Mouse (Mus musculus): ENCODE data around the gene Pofut1. TPM values are rescaled to one million over a fixed set of nuclear protein-coding genes. Genes with fewer than 3 reads are reported as not detected.

Pofut1 gene
- polyA plus RNA-seq, 1 experiment from 2014 or later = 3.3 TPM

- Histone ChIP-seq H3K27ac (peak overlapping the region; percentile 99), H3K36me3 (peaks cover 58% of the 10 kb centered on the region), H3K4me1 (replicated peaks) (peaks cover 63% of the 10 kb centered on the region), H3K9ac (peak overlapping the region; percentile 99), H3K4me3 (replicated peaks) (peak overlapping the region; percentile 97), H3K9me3 (replicated peaks) (no peaks in the 10 kb centered on the region), H3K27me3 (no peaks in the 10 kb centered on the region), H3K4me2 (peak overlapping the region; percentile 86)
- ATAC-seq (ENCODE audit: low read depth) = no peak
- WGBS (ENCODE audit: insufficient replicate concordance) = 48% methylated on average over 2 of the region's 2 CpGs
- no peak for DNase-seq
These were observed 2.9 kb upstream of the Pofut1 start for GRCm38 (mm10) chr2:153238406-153238805.

GRCm38 (mm10) chr2:153239021-153239859 lies 2.1 kb upstream of the Pofut1 start:
- Histone ChIP-seq H3K36me3 (peaks cover 54% of the 10 kb centered on the region), H3K9me3 (replicated peaks) (no peaks in the 10 kb centered on the region), H3K4me2 (peak overlapping the region; percentile 86), H3K4me1 (replicated peaks) (peaks cover 67% of the 10 kb centered on the region), H3K27ac (peak overlapping the region; percentile 99), H3K9ac (peak overlapping the region; percentile 99), H3K4me3 (replicated peaks) (peak overlapping the region; percentile 97), H3K27me3 (no peaks in the 10 kb centered on the region)
- 44% methylated on average over 7 of the region's 7 CpGs for WGBS (ENCODE audit: insufficient replicate concordance)
- DNase-seq = no peak
- ATAC-seq (ENCODE audit: low read depth) = no peak

GRCm38 (mm10) chr2:153239860-153240480 lies 1.4 kb upstream of the Pofut1 start:
- H3K27me3 ChIP-seq = no peaks in the 10 kb centered on the region

GRCm38 (mm10) chr2:153240701-153241235 lies 565 bp upstream of the Pofut1 start:
- H3K9ac ChIP-seq = peak overlapping the region; percentile 99
- H3K4me2 ChIP-seq = peak overlapping the region; percentile 86
- whole genome bisulfite sequencing (ENCODE audit: insufficient replicate concordance) = 0% methylated on average over 32 of the region's 33 CpGs
- H3K4me1 ChIP-seq (replicated peaks) = peaks cover 65% of the 10 kb centered on the region
- DNase-seq = peak; percentile 85
- ATAC-seq (ENCODE audit: low read depth) = peak; percentile 77
- H3K4me3 ChIP-seq (replicated peaks) = peak overlapping the region; percentile 97
- peak overlapping the region; percentile 99 for H3K27ac ChIP-seq
- no peaks in the 10 kb centered on the region for H3K27me3 ChIP-seq
- peaks cover 52% of the 10 kb centered on the region for H3K36me3 ChIP-seq
- H3K9me3 ChIP-seq (replicated peaks) = no peaks in the 10 kb centered on the region

More at GRCm38 (mm10) chr2:153239860-153240480, 1.4 kb upstream of the Pofut1 start:
- Histone ChIP-seq H3K36me3 (peaks cover 52% of the 10 kb centered on the region), H3K4me2 (peak overlapping the region; percentile 86), H3K27ac (peak overlapping the region; percentile 99), H3K4me1 (replicated peaks) (peaks cover 67% of the 10 kb centered on the region), H3K9ac (peak overlapping the region; percentile 99), H3K9me3 (replicated peaks) (no peaks in the 10 kb centered on the region), H3K4me3 (replicated peaks) (peak overlapping the region; percentile 97)
- DNase-seq (no peak), ATAC-seq (ENCODE audit: low read depth) (no peak)
- 8% methylated on average over 22 of the region's 22 CpGs for WGBS (ENCODE audit: insufficient replicate concordance)

- Histone ChIP-seq H3K27ac (peak overlapping the region; percentile 99), H3K4me1 (replicated peaks) (peaks cover 52% of the 10 kb centered on the region)
These were observed 823 bp downstream of the Pofut1 start for GRCm38 (mm10) chr2:153242156-153242555.

GRCm38 (mm10) chr2:153249751-153250150 lies 8.4 kb downstream of the Pofut1 start:
- no peak overlapping the region for H3K27ac ChIP-seq
- 78% methylated on average over 5 of the region's 5 CpGs for WGBS (ENCODE audit: insufficient replicate concordance)
- ATAC-seq (ENCODE audit: low read depth) = no peak

More at GRCm38 (mm10) chr2:153242156-153242555, 823 bp downstream of the Pofut1 start:
- Histone ChIP-seq H3K27me3 (no peaks in the 10 kb centered on the region), H3K4me2 (peak overlapping the region; percentile 86), H3K9me3 (replicated peaks) (no peaks in the 10 kb centered on the region), H3K36me3 (peaks cover 50% of the 10 kb centered on the region), H3K4me3 (replicated peaks) (peak overlapping the region; percentile 97), H3K9ac (peak overlapping the region; percentile 99)
- no peak for ATAC-seq (ENCODE audit: low read depth)
- WGBS (ENCODE audit: insufficient replicate concordance) = 57% methylated on average over 6 of the region's 6 CpGs
- DNase-seq = no peak

GRCm38 (mm10) chr2:153256604-153257003 lies 15.3 kb downstream of the Pofut1 start:
- Histone ChIP-seq H3K9me3 (replicated peaks) (no peaks in the 10 kb centered on the region), H3K4me1 (replicated peaks) (peaks cover 41% of the 10 kb centered on the region), H3K27me3 (no peaks in the 10 kb centered on the region), H3K36me3 (peaks cover 40% of the 10 kb centered on the region), H3K4me3 (replicated peaks) (no peak overlapping the region), H3K27ac (no peak overlapping the region), H3K9ac (no peak overlapping the region), H3K4me2 (no peak overlapping the region)
- WGBS (ENCODE audit: insufficient replicate concordance) = 94% methylated on average over 2 of the region's 2 CpGs
- no peak for ATAC-seq (ENCODE audit: low read depth)
- no peak for DNase-seq

More at GRCm38 (mm10) chr2:153249751-153250150, 8.4 kb downstream of the Pofut1 start:
- Histone ChIP-seq H3K4me2 (no peak overlapping the region), H3K4me1 (replicated peaks) (peaks cover 6% of the 10 kb centered on the region; the same call in 1 of the 2 replicates), H3K9me3 (replicated peaks) (no peaks in the 10 kb centered on the region), H3K36me3 (peaks cover 77% of the 10 kb centered on the region), H3K9ac (no peak overlapping the region), H3K4me3 (replicated peaks) (no peak overlapping the region), H3K27me3 (no peaks in the 10 kb centered on the region)
- no peak for DNase-seq

GRCm38 (mm10) chr2:153259030-153259863 lies 17.9 kb downstream of the Pofut1 start:
- H3K4me1 ChIP-seq (replicated peaks) = peaks cover 50% of the 10 kb centered on the region
- no peaks in the 10 kb centered on the region for H3K9me3 ChIP-seq (replicated peaks)
- DNase-seq (no peak), ATAC-seq (ENCODE audit: low read depth) (no peak)
- H3K9ac ChIP-seq = peak overlapping the region; percentile 50
- peak overlapping the region; percentile 87 for H3K27ac ChIP-seq
- 0 out of 2 replicates have a peak overlapping the region, but pooled peaks have one; percentile 1 for H3K4me3 ChIP-seq (replicated peaks)
- H3K4me2 ChIP-seq = peak overlapping the region; percentile 51
- H3K36me3 ChIP-seq = peaks cover 44% of the 10 kb centered on the region
- no peaks in the 10 kb centered on the region for H3K27me3 ChIP-seq
- WGBS (ENCODE audit: insufficient replicate concordance) = 39% methylated on average over 12 of the region's 12 CpGs

- peak overlapping the region; percentile 51 for H3K4me2 ChIP-seq
- DNase-seq (peak; percentile 58), ATAC-seq (ENCODE audit: low read depth) (peak; percentile 93)
- 19% methylated on average over 3 of the region's 3 CpGs for WGBS (ENCODE audit: insufficient replicate concordance)
- H3K9me3 ChIP-seq (replicated peaks) = no peaks in the 10 kb centered on the region
- H3K4me3 ChIP-seq (replicated peaks) = peak overlapping the region; percentile 1; the same call in 1 of the 2 replicates
- peak overlapping the region; percentile 87 for H3K27ac ChIP-seq
- no peaks in the 10 kb centered on the region for H3K27me3 ChIP-seq
- peak overlapping the region; percentile 50 for H3K9ac ChIP-seq
- H3K36me3 ChIP-seq = peaks cover 52% of the 10 kb centered on the region
- peaks cover 50% of the 10 kb centered on the region for H3K4me1 ChIP-seq (replicated peaks)
These were observed 18.7 kb downstream of the Pofut1 start for GRCm38 (mm10) chr2:153259864-153260674.

GRCm38 (mm10) chr2:153263053-153263452 lies 21.7 kb downstream of the Pofut1 start:
- 69% methylated on average over 7 of the region's 7 CpGs for WGBS (ENCODE audit: insufficient replicate concordance)
- ATAC-seq (ENCODE audit: low read depth) (no peak), DNase-seq (no peak)
- H3K4me2 ChIP-seq = no peak overlapping the region
- H3K4me1 ChIP-seq (replicated peaks) = peaks cover 44% of the 10 kb centered on the region
- peaks cover 76% of the 10 kb centered on the region for H3K36me3 ChIP-seq
- H3K9ac ChIP-seq = no peak overlapping the region
- H3K27me3 ChIP-seq = no peaks in the 10 kb centered on the region
- H3K27ac ChIP-seq = no peak overlapping the region
- H3K4me3 ChIP-seq (replicated peaks) = no peak overlapping the region
- no peaks in the 10 kb centered on the region for H3K9me3 ChIP-seq (replicated peaks)

All from liver, embryonic 13.5 days (tissue).